Mouse (Mus musculus) cerebellum, adult 18-20 months (tissue): ENCODE results near the gene Cyb561.

Source experiments
- DNase-seq, 2 experiments: peaks; one replicate each; pipeline ENCODE4 v3.0.0; 2021

Cyb561 gene

GRCm38 (mm10) chr11:105920098-105920785 lies 32.9 kb downstream of the Cyb561 start:
- no peak for DNase-seq

DNA sequence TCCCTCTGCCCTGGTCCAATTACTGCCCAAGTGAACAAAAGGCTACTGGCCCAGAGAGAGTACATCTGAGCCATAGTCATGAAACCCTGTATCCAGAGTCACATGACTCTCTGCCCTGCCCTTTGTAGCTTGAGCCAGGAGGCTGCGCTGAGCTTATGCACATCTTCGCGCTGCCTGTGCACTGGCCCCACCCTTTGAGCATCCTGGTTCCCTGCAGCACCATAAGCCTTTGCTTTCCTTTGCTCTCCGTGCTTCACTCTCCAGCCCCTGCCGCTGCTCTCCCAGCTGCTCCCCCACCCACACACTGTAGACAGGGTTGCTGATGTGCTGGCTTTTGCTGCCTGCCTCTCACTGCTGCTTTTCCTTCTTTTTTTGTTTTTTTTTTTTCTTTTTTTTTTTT lies 39.6 kb downstream of the Cyb561 start:
- no peak for DNase-seq

DNA sequence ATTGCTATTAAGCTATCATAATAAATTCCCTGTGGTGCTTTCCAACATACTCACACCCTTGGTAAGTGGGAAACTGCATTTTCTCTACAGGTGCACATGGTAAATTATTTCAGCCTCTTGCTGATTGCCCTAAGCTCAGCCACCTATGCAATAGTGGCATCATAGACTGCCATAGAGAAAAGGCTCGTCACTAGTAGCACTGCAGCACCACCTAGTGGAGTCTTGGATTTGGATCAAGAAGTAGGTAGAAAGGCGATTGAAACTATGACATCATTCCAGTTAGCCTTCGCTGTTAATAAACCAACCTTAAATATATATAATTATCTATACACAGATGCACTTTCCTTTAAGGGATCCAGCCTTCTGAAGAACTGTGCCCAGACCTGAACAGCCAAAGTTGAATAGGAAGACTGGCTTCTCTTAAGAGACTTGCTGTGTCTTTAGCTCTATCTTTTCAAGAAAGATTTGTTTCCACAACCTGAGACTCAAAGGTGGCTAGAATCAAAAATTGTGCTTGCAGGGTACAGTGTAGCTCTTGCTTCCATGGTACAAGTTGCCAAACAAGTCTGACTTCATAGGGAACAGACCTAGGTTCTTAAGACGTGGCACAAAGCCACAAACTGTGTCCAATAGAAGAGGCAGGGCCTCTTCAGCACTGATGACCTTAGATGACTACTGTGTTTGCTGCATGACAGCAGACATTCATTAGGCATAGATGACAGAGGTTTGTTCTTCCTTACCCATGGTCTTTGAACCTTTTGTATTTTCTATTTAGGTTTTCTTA lies 41.4 kb downstream of the Cyb561 start:
- DNase-seq: peak; percentile 82 to 85

DNA sequence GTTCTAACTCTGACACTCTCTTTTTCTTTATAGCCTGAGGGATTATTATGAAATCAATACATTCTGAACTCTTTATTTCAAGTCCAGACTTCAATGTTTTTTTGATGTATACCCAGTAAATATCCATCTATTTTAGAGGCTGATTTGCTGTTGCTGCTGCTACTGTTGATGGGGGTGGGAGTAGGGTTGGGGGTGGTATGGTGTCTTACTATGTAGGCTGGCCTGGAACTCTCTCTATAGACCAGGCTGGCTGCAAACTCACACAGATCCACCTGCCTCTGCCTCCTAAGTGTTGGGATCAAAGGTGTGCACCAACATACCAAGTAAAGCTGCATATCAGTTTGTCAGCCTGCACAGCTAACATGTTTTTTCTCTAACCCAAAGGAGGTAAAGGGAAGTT lies 42.0 kb downstream of the Cyb561 start:
- DNase-seq: no peak

DNA sequence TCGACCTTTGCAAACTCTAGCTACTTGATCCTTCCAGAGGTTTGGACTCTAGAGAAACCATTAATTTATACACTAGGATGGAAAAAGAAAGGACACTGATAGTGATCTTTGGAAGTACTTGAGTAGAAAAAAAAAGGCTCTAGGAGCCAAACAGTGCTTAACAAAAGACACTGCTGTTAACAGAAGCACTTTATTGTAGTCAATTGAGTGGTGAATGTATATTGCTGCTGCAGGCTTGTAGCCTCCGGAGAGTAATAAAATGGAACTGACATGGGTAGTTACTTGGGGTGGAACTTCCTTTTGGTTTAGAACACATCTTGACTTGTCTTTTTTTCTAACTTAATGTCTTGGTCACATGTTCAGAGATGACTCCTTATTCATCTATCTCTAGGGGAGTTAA lies 43.5 kb downstream of the Cyb561 start:
- no peak for DNase-seq

- DNase-seq: no peak
Measured at GRCm38 (mm10) chr11:105908926-105909325, 44.2 kb downstream of the Cyb561 start.

DNA sequence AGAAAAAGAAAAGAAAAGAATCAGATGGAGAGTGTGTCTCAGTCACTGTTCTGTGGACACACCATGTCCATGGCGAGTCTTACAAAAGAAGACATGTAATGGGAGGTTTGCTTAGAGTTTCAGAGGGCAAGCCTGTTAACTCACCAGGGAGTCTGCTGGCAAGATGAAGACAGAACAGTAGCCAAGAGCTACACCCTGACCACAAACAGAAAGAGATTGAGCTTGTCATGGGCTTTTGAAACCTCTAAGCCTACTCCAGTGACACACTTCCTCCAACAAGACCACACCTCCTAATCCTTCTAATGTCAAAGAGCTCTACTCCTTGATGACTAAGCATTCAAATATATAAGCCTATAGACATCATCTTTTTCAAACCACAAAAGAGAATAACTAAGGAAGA lies 45.8 kb downstream of the Cyb561 start:
- DNase-seq: no peak

DNA sequence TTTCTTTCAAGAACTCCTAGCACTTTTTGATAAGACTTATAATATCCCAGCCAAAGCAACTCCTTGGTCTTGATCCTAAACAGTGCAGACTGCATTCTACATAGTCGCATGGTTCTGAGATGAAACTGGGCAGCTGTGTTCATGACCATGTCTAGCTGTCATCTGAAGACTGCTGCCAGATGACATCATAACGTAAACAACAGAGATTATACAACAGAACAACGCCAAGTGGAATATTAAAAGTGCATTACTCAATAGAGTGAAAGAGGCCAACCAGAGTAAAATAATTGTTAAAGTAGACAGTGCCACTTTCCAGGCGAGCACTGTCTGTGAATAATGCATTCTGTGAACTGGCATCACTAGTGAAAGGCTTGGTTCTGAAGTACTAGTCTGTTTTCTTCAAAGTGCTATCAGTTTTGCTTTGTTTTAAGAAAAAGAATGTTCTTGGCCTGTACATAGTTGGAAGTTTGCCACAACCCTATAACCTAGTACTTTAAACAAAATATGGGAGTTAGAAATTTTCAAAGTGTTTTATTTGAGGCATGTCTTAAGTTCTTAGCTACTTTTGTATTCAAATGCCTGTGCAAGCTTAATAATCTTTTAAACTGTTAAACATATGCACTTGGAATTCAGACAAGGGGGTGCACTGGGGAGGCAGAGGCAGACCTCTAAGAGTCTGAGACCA lies 47.5 kb downstream of the Cyb561 start:
- DNase-seq: no peak

GRCm38 (mm10) chr11:105902956-105903355 lies 50.2 kb downstream of the Cyb561 start:
- no peak for DNase-seq

DNA sequence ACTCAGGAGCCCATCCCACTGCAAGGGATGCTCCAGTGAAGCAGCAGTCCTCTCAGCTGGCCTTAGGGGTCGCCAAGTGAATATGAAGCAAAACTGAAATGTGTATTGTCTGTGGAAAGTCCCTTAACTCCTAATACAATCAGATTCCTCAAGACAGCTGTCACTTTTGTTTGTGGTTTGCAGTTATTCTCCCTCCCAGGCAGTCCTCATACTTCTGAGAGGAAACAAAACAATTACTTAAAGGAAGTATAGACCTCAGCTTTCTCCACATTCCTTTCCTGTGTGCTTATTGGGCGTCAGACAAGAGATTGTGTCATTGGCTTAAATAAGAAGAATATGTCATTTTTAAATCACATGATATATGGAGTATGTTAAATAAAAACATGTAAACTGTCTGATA lies 51.6 kb downstream of the Cyb561 start:
- no peak for DNase-seq

DNA sequence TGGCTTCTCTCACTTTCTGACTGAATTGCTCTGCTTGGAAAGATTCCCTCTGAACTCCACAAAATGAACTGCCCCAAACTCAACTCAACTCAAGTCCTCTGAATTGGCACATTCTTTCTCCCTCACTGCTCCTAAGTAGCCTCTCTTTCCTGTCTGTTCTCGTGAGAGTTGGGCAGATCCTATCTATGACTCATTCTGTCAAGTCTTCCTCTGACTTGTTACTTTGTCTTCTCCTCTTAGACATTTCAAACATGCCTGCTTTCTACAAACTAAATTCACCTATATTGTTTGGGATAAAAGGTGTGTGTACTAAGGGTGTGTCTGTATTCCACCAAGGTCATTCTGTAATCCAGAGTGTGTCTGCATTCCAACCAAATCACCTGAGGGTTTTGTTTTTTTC lies 54.0 kb downstream of the Cyb561 start:
- no peak for DNase-seq

DNA sequence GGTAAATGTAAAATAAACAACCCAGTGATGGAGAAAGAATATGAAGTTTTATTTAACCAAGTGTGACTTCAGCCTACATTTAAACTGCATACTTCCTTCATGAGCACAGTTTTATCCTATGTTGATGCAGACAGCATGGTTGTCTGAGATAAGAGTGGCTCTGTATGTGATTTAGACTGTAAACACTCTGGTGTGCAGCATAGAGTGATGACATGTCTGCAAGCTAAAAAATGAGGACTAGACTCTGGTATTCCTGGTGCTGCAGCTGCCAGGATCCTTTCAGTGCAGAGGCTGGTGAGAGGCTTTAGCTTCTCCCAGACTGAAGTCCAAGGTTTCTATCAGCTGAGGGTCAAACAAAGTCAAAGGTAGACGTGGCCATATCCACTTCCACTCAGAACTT lies 65.9 kb downstream of the Cyb561 start:
- DNase-seq: no peak

- DNase-seq: no peak
Measured at GRCm38 (mm10) chr11:105885558-105885957, 67.6 kb downstream of the Cyb561 start.
